Mouse (Mus musculus) cerebellum, adult (tissue): Measurements from ENCODE around the gene Zfp791.
A peak's percentile ranks its signal among the peaks of the same experiment; 100 is the strongest.
"Not testable (repeated sequence)": the region's sequence is repeated elsewhere in the genome, so short reads cannot be mapped to it uniquely, and the experiment has no call there.

ENCODE experiments used
- ATAC-seq: cut with Nextera tagmentation; 2 replicates; pipeline ENCODE4 v1.9.2; 2017; ENCODE audit warnings: mild to moderate bottlenecking, moderate library complexity, mixed read lengths; ENCODE audit not compliant: insufficient number of reproducible peaks, low FRiP score, low TSS enrichment

Zfp791 gene

GRCm38 (mm10) chr8:85083108-85083813 lies 39.6 kb downstream of the Zfp791 start, which contains the start of gene Man2b1:
Gene Man2b1 (plus strand): TSS chr8:85083270.
- ATAC-seq = peak; percentile 93

- ATAC-seq = not testable (repeated sequence)
Measured at GRCm38 (mm10) chr8:85082169-85082568, 40.7 kb downstream of the Zfp791 start.

GRCm38 (mm10) chr8:85081216-85081555 lies 41.7 kb downstream of the Zfp791 start, which contains the start of gene Wdr83:
Gene Wdr83 (minus strand): TSS chr8:85081306.
- ATAC-seq = no peak

- no peak for ATAC-seq
Measured at GRCm38 (mm10) chr8:85080532-85081215, 42.2 kb downstream of the Zfp791 start, which contains the start of gene Wdr83os. Gene Wdr83os (plus strand): TSS chr8:85080740.

GRCm38 (mm10) chr8:85080214-85080531 lies 42.7 kb downstream of the Zfp791 start:
- no peak for ATAC-seq

- peak; percentile 43; the same call in 1 of the 2 replicates for ATAC-seq
Measured at GRCm38 (mm10) chr8:85076993-85077392, 45.9 kb downstream of the Zfp791 start.

GRCm38 (mm10) chr8:85076001-85076400 lies 46.9 kb downstream of the Zfp791 start:
- ATAC-seq = no peak

GRCm38 (mm10) chr8:85074617-85075016 lies 48.3 kb downstream of the Zfp791 start:
- no peak for ATAC-seq

GRCm38 (mm10) chr8:85074167-85074566 lies 48.7 kb downstream of the Zfp791 start:
- ATAC-seq = no peak

- ATAC-seq = no peak
Measured at GRCm38 (mm10) chr8:85073041-85073612, 49.8 kb downstream of the Zfp791 start.

GRCm38 (mm10) chr8:85072364-85072929 lies 50.4 kb downstream of the Zfp791 start:
- ATAC-seq = no peak

GRCm38 (mm10) chr8:85071514-85072281 lies 51.2 kb downstream of the Zfp791 start, which contains the start of gene Dhps:
Gene Dhps (plus strand): TSS chr8:85071757.
- ATAC-seq = peak; percentile 81

GRCm38 (mm10) chr8:85071041-85071440 lies 51.9 kb downstream of the Zfp791 start:
- ATAC-seq = no peak

- ATAC-seq = no peak
Measured at GRCm38 (mm10) chr8:85067982-85068381, 54.9 kb downstream of the Zfp791 start, which contains the start of gene Gm5741. Gene Gm5741 (minus strand): TSS chr8:85067982.

GRCm38 (mm10) chr8:85067155-85067554 lies 55.7 kb downstream of the Zfp791 start:
- no peak for ATAC-seq

- no peak for ATAC-seq
Measured at GRCm38 (mm10) chr8:85065213-85065612, 57.7 kb downstream of the Zfp791 start.

GRCm38 (mm10) chr8:85062603-85063002 lies 60.3 kb downstream of the Zfp791 start:
- ATAC-seq = no peak

- peak; percentile 76; the same call in 1 of the 2 replicates for ATAC-seq
Measured at GRCm38 (mm10) chr8:85059879-85060616, 62.8 kb downstream of the Zfp791 start, which contains the start of gene Fbxw9. Gene Fbxw9 (plus strand): TSS chr8:85060055.
